ENCODE assay signal across 8 mouse cellular contexts in the genomic region with DNA sequence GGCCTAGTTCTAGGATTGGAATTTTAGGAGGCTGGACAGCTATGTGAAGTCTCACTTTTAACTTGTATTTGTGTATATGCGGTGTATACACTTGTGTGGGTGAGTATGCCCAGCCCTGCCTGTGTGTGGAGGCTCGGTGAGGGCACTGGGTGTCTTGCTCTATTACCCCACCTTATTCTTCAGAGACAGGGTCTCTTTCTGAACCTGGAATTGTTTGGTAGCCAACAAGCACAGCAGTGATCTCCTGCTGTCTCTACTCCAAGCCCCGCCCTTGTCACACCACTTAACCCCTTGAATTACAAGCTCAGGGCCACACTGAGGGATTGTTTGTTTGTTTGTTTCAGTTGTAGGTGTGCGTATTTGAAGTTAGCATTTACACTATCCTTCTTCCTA. TPM values are rescaled to one million over a fixed set of nuclear protein-coding genes. Genes with fewer than 3 reads are reported as not detected.
DNase-seq lines count a peak whose midpoint lies in the region; ATAC-seq and TF ChIP-seq lines count a peak whose summit lies in the region.

No protein-coding gene starts in this region.

- peak overlapping the region; percentile 86 for H3K9ac ChIP-seq in heart, embryonic 12.5 days
- 0 out of 2 replicates have a peak overlapping the region, but pooled peaks have one; percentile 79 for H3K9ac ChIP-seq in ES-E14 (ENCODE audit: insufficient read depth, low read depth, low read length, poor library complexity, severe bottlenecking)
- H3K9ac ChIP-seq in heart, postnatal 0 days (replicated peaks; ENCODE audit: low read depth, low read length): peak overlapping the region; percentile 84

- peak overlapping the region; percentile 99 for H3K4me2 ChIP-seq in heart, embryonic 12.5 days
- peak overlapping the region; percentile 95 for H3K4me2 ChIP-seq in heart, postnatal 0 days (ENCODE audit: low read depth, low read length)

- H3K4me3 ChIP-seq in heart, embryonic 12.5 days: peak overlapping the region; percentile 70
- H3K4me3 ChIP-seq in ES-E14 (ENCODE audit: insufficient read depth in 1 of 2, low read depth in 1 of 2, low read length in 2 of 2, poor library complexity in 1 of 2, severe bottlenecking in 1 of 2): peak overlapping the region; percentile 53 to 60; a peak in 3 of 4 replicates
- H3K4me3 ChIP-seq in heart, postnatal 0 days (ENCODE audit: low read depth, low read length): peak overlapping the region; percentile 64

- H3K4me1 ChIP-seq in heart, embryonic 12.5 days (replicated peaks): peaks cover 31% of the 10 kb centered on the region
- peaks cover 3 to 17% of the 10 kb centered on the region in 2 experiments; a peak in 3 of 4 replicates for H3K4me1 ChIP-seq in ES-E14 (ENCODE audit: control insufficient read depth in 2 of 2, insufficient read depth in 2 of 2, low read length in 2 of 2, poor library complexity in 1 of 2)
- peaks cover 22% of the 10 kb centered on the region for H3K4me1 ChIP-seq in heart, postnatal 0 days (ENCODE audit: control insufficient read depth, insufficient read depth)

- H3K9me3 ChIP-seq in heart, embryonic 12.5 days (replicated peaks): no peaks in the 10 kb centered on the region
- H3K9me3 ChIP-seq in ES-E14 (ENCODE audit: control insufficient read depth, insufficient read depth, low read depth, low read length): no peaks in the 10 kb centered on the region
- H3K9me3 ChIP-seq in heart, postnatal 0 days (replicated peaks; ENCODE audit: control insufficient read depth, low read length): no peaks in the 10 kb centered on the region

- in situ Hi-C loops in ES-E14 (cut with MboI; ENCODE audit: low sequenced_read_pairs in 2 of 2, unreplicated experiment in 2 of 2): no loop called here

- 44% methylated on average over 4 of the region's 4 CpGs for WGBS in heart, embryonic 12.5 days
- WGBS in heart, postnatal 0 days: 37% methylated on average over 4 of the region's 4 CpGs

- no peak for DNase-seq in heart, postnatal 25 days (ENCODE audit: low spot score)
- no peak for DNase-seq in ES-E14 (ENCODE audit: low read depth, low spot score)
- peak; percentile 38 for DNase-seq in heart, postnatal 0 days (ENCODE audit: low spot score)
- peak; percentile 45 for DNase-seq in lung, postnatal 10 days
- DNase-seq in gastrocnemius, postnatal 4 days (ENCODE audit: low spot score in 2 of 2): no peak
- DNase-seq in adrenal gland, adult 18-20 months (ENCODE audit: low spot score in 2 of 2): no peak
- no peak for DNase-seq in spleen, postnatal 14 days (ENCODE audit: low spot score in 2 of 2)

- intact Hi-C loops in heart, postnatal 25 days (cut with DNase I): no loop called here

- H3K27ac ChIP-seq in heart, embryonic 12.5 days (ENCODE audit: poor library complexity, severe bottlenecking): peak overlapping the region; percentile 81; the same call in 1 of the 2 replicates
- no peak overlapping the region for H3K27ac ChIP-seq in ES-E14 (ENCODE audit: insufficient read depth, low read depth, low read length, poor library complexity, severe bottlenecking)
- peak overlapping the region; percentile 92 for H3K27ac ChIP-seq in heart, postnatal 0 days (ENCODE audit: low read depth)

- TF ChIP-seq EP300 in heart, postnatal 0 days (IDR thresholded peaks at IDR 0.05; ENCODE audit: low read depth): no peak

- no peak for TF ChIP-seq CTCF in heart, postnatal 0 days (IDR thresholded peaks at IDR 0.05; ENCODE audit: low read depth)

- ATAC-seq in heart, embryonic 12.5 days (ENCODE audit: insufficient number of reproducible peaks, low FRiP score): peak; percentile 46; the same call in 1 of the 2 replicates
- ATAC-seq in heart, postnatal 0 days (ENCODE audit: insufficient read depth, low read depth): peak; percentile 31

- H3K36me3 ChIP-seq in heart, embryonic 12.5 days: no peaks in the 10 kb centered on the region
- H3K36me3 ChIP-seq in ES-E14 (ENCODE audit: control insufficient read depth, insufficient read depth, low read length, poor library complexity, severe bottlenecking): no peaks in the 10 kb centered on the region
- no peaks in the 10 kb centered on the region for H3K36me3 ChIP-seq in heart, postnatal 0 days (replicated peaks; ENCODE audit: control insufficient read depth, insufficient read depth, low read length)

- no peaks in the 10 kb centered on the region for H3K27me3 ChIP-seq in heart, embryonic 12.5 days (replicated peaks)
- H3K27me3 ChIP-seq in heart, postnatal 0 days (ENCODE audit: control insufficient read depth, insufficient read depth, low read length): no peaks in the 10 kb centered on the region

TF ChIP-seq in ES-E14, 5 proteins besides CTCF, POLR2A, EP300 and RAD21:
- no peak for TF ChIP-seq ZC3H11A (IDR thresholded peaks at IDR 0.05; ENCODE audit: borderline replicate concordance, low read depth, low read length)
- no peak for TF ChIP-seq MAFK (IDR thresholded peaks at IDR 0.05; ENCODE audit: insufficient read depth, low read depth, low read length)

RNA-seq across cellular contexts. Expression of gene Tapbpl, which starts 0.4 kb away (rescaled TPM):
- polyA plus RNA-seq in heart, embryonic 12.5 days (2016; fragmentation: Nextera tagmentation; extraction: Ambion mirVana): 3.1 and 3.3 TPM in 2 replicates
- total RNA-seq in heart, postnatal 25 days (2021): 1 to 10 TPM; 4.1 to 5.0 TPM
- 4.2 and 6.4 TPM in 2 replicates for total RNA-seq in ES-E14 (2012; rRNA removed)
- total RNA-seq in heart, postnatal 0 days (2014; rRNA removed; ENCODE audit: low replicate concordance): 0.93 and 4.5 TPM in 2 replicates
- 3.9 and 4.5 TPM in 2 replicates for polyA plus RNA-seq in heart, postnatal 0 days (2015; fragmentation: Nextera tagmentation; extraction: Ambion mirVana)
- 1 to 10 TPM; 2.4 to 3.4 TPM for total RNA-seq in gastrocnemius, postnatal 4 days (2021)
- total RNA-seq in adrenal gland, adult 18-20 months (2021): 10 to 100 TPM; 10.9 to 19.5 TPM

RNA-seq across cellular contexts. Expression of gene Cd27, which starts 4.8 kb away (rescaled TPM):
- polyA plus RNA-seq in heart, embryonic 12.5 days (2016; fragmentation: Nextera tagmentation; extraction: Ambion mirVana): 0.96 and 2.0 TPM in 2 replicates
- total RNA-seq in heart, postnatal 25 days (2021): under 1 TPM; 0.16 to 0.36 TPM
- 0.22 TPM in 1 of 2 replicates, not detected in the other for total RNA-seq in ES-E14 (2012; rRNA removed)
- 3.4 TPM in 1 of 2 replicates, not detected in the other for total RNA-seq in heart, postnatal 0 days (2014; rRNA removed; ENCODE audit: low replicate concordance)
- polyA plus RNA-seq in heart, postnatal 0 days (2015; fragmentation: Nextera tagmentation; extraction: Ambion mirVana): 1.3 and 1.6 TPM in 2 replicates
- under 1 TPM; 0.44 to 0.71 TPM for total RNA-seq in gastrocnemius, postnatal 4 days (2021)
- total RNA-seq in adrenal gland, adult 18-20 months (2021): under 1 TPM; 0.38 to 0.46 TPM

RNA-seq across cellular contexts. Expression of gene Vamp1, which starts 16.7 kb away (rescaled TPM):
- 4.2 and 4.3 TPM in 2 replicates for polyA plus RNA-seq in heart, embryonic 12.5 days (2016; fragmentation: Nextera tagmentation; extraction: Ambion mirVana)
- 1 to 10 TPM; 6.2 to 6.3 TPM for total RNA-seq in heart, postnatal 25 days (2021)
- 3.5 and 4.6 TPM in 2 replicates for total RNA-seq in ES-E14 (2012; rRNA removed)
- total RNA-seq in heart, postnatal 0 days (2014; rRNA removed; ENCODE audit: low replicate concordance): 3.6 and 8.2 TPM in 2 replicates
- 5.0 and 5.4 TPM in 2 replicates for polyA plus RNA-seq in heart, postnatal 0 days (2015; fragmentation: Nextera tagmentation; extraction: Ambion mirVana)
- total RNA-seq in gastrocnemius, postnatal 4 days (2021): 1 to 10 TPM; 7.0 to 7.3 TPM
- total RNA-seq in adrenal gland, adult 18-20 months (2021): 10 to 100 TPM; 33.5 to 39.1 TPM

RNA-seq across cellular contexts. Expression of gene Mrpl51, which starts 40.4 kb away (rescaled TPM):
- polyA plus RNA-seq in heart, embryonic 12.5 days (2016; fragmentation: Nextera tagmentation; extraction: Ambion mirVana): 217 and 218 TPM in 2 replicates
- total RNA-seq in heart, postnatal 25 days (2021): 100 to 1,000 TPM; 308 to 324 TPM
- total RNA-seq in ES-E14 (2012; rRNA removed): 155 and 184 TPM in 2 replicates
- total RNA-seq in heart, postnatal 0 days (2014; rRNA removed; ENCODE audit: low replicate concordance): 109 and 165 TPM in 2 replicates
- 426 and 447 TPM in 2 replicates for polyA plus RNA-seq in heart, postnatal 0 days (2015; fragmentation: Nextera tagmentation; extraction: Ambion mirVana)
- 100 to 1,000 TPM; 206 to 218 TPM for total RNA-seq in gastrocnemius, postnatal 4 days (2021)
- total RNA-seq in adrenal gland, adult 18-20 months (2021): 100 to 1,000 TPM; 161 to 206 TPM

RNA-seq across cellular contexts. Expression of gene Ncapd2, which starts 40.5 kb away (rescaled TPM):
- 99.0 and 112 TPM in 2 replicates for polyA plus RNA-seq in heart, embryonic 12.5 days (2016; fragmentation: Nextera tagmentation; extraction: Ambion mirVana)
- 10 to 100 TPM; 21.9 to 26.8 TPM for total RNA-seq in heart, postnatal 25 days (2021)
- 159 and 187 TPM in 2 replicates for total RNA-seq in ES-E14 (2012; rRNA removed)
- total RNA-seq in heart, postnatal 0 days (2014; rRNA removed; ENCODE audit: low replicate concordance): 85.4 and 98.0 TPM in 2 replicates
- polyA plus RNA-seq in heart, postnatal 0 days (2015; fragmentation: Nextera tagmentation; extraction: Ambion mirVana): 24.5 and 26.3 TPM in 2 replicates
- total RNA-seq in gastrocnemius, postnatal 4 days (2021): 10 to 100 TPM; 66.1 to 68.8 TPM
- 10 to 100 TPM; 15.3 to 17.1 TPM for total RNA-seq in adrenal gland, adult 18-20 months (2021)

Comparison
In these comparisons a context has a peak if more than half of its experiments do, and no peak if none do; other contexts are left out.
1. DNase-seq: peak in heart, postnatal 0 days (single experiment) and lung, postnatal 10 days (single experiment); none in heart, postnatal 25 days (single experiment), ES-E14 (single experiment), gastrocnemius, postnatal 4 days (0 of 2), adrenal gland, adult 18-20 months (0 of 2) and spleen, postnatal 14 days (0 of 2).
2. Peak in every context shown above with its lines, with median percentiles within 50 percentile points of each other: H3K4me3 ChIP-seq and H3K9ac ChIP-seq.